Mouse (Mus musculus) c-Kit-positive CD71-positive TER-119-negative erythroid progenitor cells, embryonic 14.5 days (primary cell): Measurements from ENCODE around the gene Dedd2.
"Not testable (repeated sequence)": the region's sequence is repeated elsewhere in the genome, so short reads cannot be mapped to it uniquely, and the experiment has no call there.

Source experiments
- DNase-seq: peaks from one replicate; pipeline ENCODE4 v3.0.0-alpha.2; 2013; ENCODE audit warnings: low read depth

The Dedd2 gene

GRCm38 (mm10) chr7:25220457-25221101 lies at the start of gene Dedd2:
Gene Dedd2 (minus strand): TSS chr7:25220615.
- peak; percentile 71 for DNase-seq

- no peak for DNase-seq
Observed at GRCm38 (mm10) chr7:25269545-25270271, 49.3 kb upstream of the Dedd2 start.

- DNase-seq = no peak
Observed at GRCm38 (mm10) chr7:25269029-25269428, 48.6 kb upstream of the Dedd2 start.

GRCm38 (mm10) chr7:25268588-25268987 lies 48.2 kb upstream of the Dedd2 start:
- no peak for DNase-seq

GRCm38 (mm10) chr7:25267751-25268463 lies 47.5 kb upstream of the Dedd2 start:
- DNase-seq = peak; percentile 99

- DNase-seq = peak; percentile 99
Observed at GRCm38 (mm10) chr7:25267301-25267750, 46.9 kb upstream of the Dedd2 start, which contains the start of gene Cic. Gene Cic (plus strand): TSS chr7:25267704.

GRCm38 (mm10) chr7:25266180-25266962 lies 46.0 kb upstream of the Dedd2 start:
- DNase-seq = no peak

GRCm38 (mm10) chr7:25265743-25266142 lies 45.3 kb upstream of the Dedd2 start:
- not testable (repeated sequence) for DNase-seq

GRCm38 (mm10) chr7:25263968-25264870 lies 43.8 kb upstream of the Dedd2 start:
- no peak for DNase-seq

- DNase-seq = no peak
Observed at GRCm38 (mm10) chr7:25261896-25262295, 41.5 kb upstream of the Dedd2 start.

- DNase-seq = no peak
Observed at GRCm38 (mm10) chr7:25251822-25252221, 31.4 kb upstream of the Dedd2 start.

GRCm38 (mm10) chr7:25251071-25251791 lies 30.8 kb upstream of the Dedd2 start:
- no peak for DNase-seq

GRCm38 (mm10) chr7:25250141-25250972 lies 29.9 kb upstream of the Dedd2 start, which contains the start of gene Erf:
Gene Erf (minus strand): TSS chr7:25250761.
- DNase-seq = peak; percentile 87

GRCm38 (mm10) chr7:25249314-25250140 lies 29.1 kb upstream of the Dedd2 start:
- no peak for DNase-seq

- no peak for DNase-seq
Observed at GRCm38 (mm10) chr7:25248846-25249313, 28.5 kb upstream of the Dedd2 start.

- no peak for DNase-seq
Observed at GRCm38 (mm10) chr7:25248018-25248647, 27.7 kb upstream of the Dedd2 start.

- DNase-seq = no peak
Observed at GRCm38 (mm10) chr7:25247498-25247897, 27.1 kb upstream of the Dedd2 start.

- no peak for DNase-seq
Observed at GRCm38 (mm10) chr7:25246759-25247137, 26.3 kb upstream of the Dedd2 start.
